Mouse (Mus musculus) embryo, embryonic 11.5 days (tissue): Measurements from ENCODE around the gene Rph3al.

Experiments used
- DNase-seq: peaks from one replicate; pipeline ENCODE4 v3.0.0-alpha.2; 2012; ENCODE audit warnings: low read depth, low spot score

Rph3al gene

GRCm38 (mm10) chr11:75938379-75938906, at the start of gene Rph3al:
Gene Rph3al, minus strand, starts transcription at chr11:75938429.
- no peak for DNase-seq

- DNase-seq = no peak
Observed at GRCm38 (mm10) chr11:75985948-75986347, 47.7 kb upstream of the Rph3al start.

GRCm38 (mm10) chr11:75984581-75984980, 46.4 kb upstream of the Rph3al start:
- no peak for DNase-seq

- no peak for DNase-seq
Observed at GRCm38 (mm10) chr11:75983194-75983593, 45.0 kb upstream of the Rph3al start.

- DNase-seq = no peak
Observed at GRCm38 (mm10) chr11:75980413-75980812, 42.2 kb upstream of the Rph3al start.

GRCm38 (mm10) chr11:75978051-75978450, 39.8 kb upstream of the Rph3al start:
- DNase-seq = no peak

GRCm38 (mm10) chr11:75976748-75977147, 38.5 kb upstream of the Rph3al start:
- no peak for DNase-seq

- DNase-seq = no peak
Observed at GRCm38 (mm10) chr11:75973988-75974387, 35.8 kb upstream of the Rph3al start.

GRCm38 (mm10) chr11:75972916-75973567, 34.8 kb upstream of the Rph3al start:
- no peak for DNase-seq

GRCm38 (mm10) chr11:75972188-75972587, 34.0 kb upstream of the Rph3al start:
- DNase-seq = no peak

- DNase-seq = no peak
Observed at GRCm38 (mm10) chr11:75970629-75971028, 32.4 kb upstream of the Rph3al start.

GRCm38 (mm10) chr11:75968761-75969160, 30.5 kb upstream of the Rph3al start:
- no peak for DNase-seq

- DNase-seq = peak; percentile 41
Observed at GRCm38 (mm10) chr11:75966401-75967372, 28.5 kb upstream of the Rph3al start.

- DNase-seq = no peak
Observed at GRCm38 (mm10) chr11:75965674-75966400, 27.6 kb upstream of the Rph3al start.

GRCm38 (mm10) chr11:75964476-75964730, 26.2 kb upstream of the Rph3al start:
- no peak for DNase-seq

GRCm38 (mm10) chr11:75963730-75964475, 25.7 kb upstream of the Rph3al start:
- peak; percentile 64 for DNase-seq

GRCm38 (mm10) chr11:75961782-75962181, 23.6 kb upstream of the Rph3al start:
- no peak for DNase-seq

- no peak for DNase-seq
Observed at GRCm38 (mm10) chr11:75957124-75957832, 19.0 kb upstream of the Rph3al start.

- no peak for DNase-seq
Observed at GRCm38 (mm10) chr11:75956651-75957050, 18.4 kb upstream of the Rph3al start.

- no peak for DNase-seq
Observed at GRCm38 (mm10) chr11:75954896-75955295, 16.7 kb upstream of the Rph3al start.

- no peak for DNase-seq
Observed at GRCm38 (mm10) chr11:75951895-75952294, 13.7 kb upstream of the Rph3al start.
